Mouse (Mus musculus): ENCODE measurements around the gene Gm21170. TPM values are rescaled to one million over a fixed set of nuclear protein-coding genes. Genes with fewer than 3 reads are reported as not detected.

The Gm21170 gene
- polyA plus RNA-seq (2015; fragmentation: Nextera tagmentation; extraction: Ambion mirVana): not detected in 2 replicates

DNA sequence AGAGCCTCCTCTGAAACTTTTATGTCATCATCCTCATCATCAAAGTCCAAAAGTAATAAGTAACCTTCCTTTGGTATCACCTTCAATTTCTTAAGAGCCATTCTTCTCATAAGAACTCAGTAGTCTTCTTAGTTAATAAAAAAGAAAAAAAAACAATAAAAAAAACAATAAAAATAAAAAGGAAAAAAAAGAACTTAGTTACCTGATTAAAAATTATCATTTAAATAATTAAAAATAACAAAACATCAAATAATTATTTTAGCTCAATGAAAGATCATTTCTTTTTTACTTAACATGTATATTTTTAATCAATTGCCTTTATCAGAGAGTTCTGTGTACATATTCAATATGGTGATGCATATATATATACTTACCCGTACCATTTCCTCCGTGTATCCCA lies at the start of gene Gm21170:
Gm21170 (minus strand) TSS at position 101 of the 400 bp plus-strand sequence.

Other genes with a start within 250 kb of the Gm21170 start
- not detected in 2 replicates for gene Gm21256, start 240.1 kb downstream of the Gm21170 start, polyA plus RNA-seq (2015; fragmentation: Nextera tagmentation; extraction: Ambion mirVana)